Mouse (Mus musculus): Measurements from ENCODE around the gene Rrnad1. TPM values are rescaled to one million over a fixed set of nuclear protein-coding genes. Genes with fewer than 3 reads are reported as not detected.

The Rrnad1 gene
- polyA plus RNA-seq, 1 experiment, result 27.7 TPM

GRCm38 (mm10) chr3:87877730-87878129, 52.8 kb downstream of the Rrnad1 start:
- WGBS, result 94% methylated on average over 4 of the region's 4 CpGs
- TF ChIP-seq CTCF (IDR thresholded peaks at IDR 0.05; ENCODE audit: control insufficient read depth, insufficient read depth, low read length), result no peak
- TF ChIP-seq POLR2A (IDR thresholded peaks at IDR 0.05; ENCODE audit: borderline replicate concordance, control insufficient read depth, low read depth, low read length), result no peak
- Histone ChIP-seq H3K4me1 (ENCODE audit: control insufficient read depth, insufficient read depth, low read length) (no peaks in the 10 kb centered on the region), H3K27ac (ENCODE audit: control insufficient read depth, insufficient read depth, low read depth, low read length, poor library complexity) (no peak overlapping the region), H3K4me3 (replicated peaks; ENCODE audit: control insufficient read depth, low read depth, low read length) (no peak overlapping the region)

Other genes starting within 250 kb of the Rrnad1 start
- gene Lrrc71, start 182.1 kb downstream of the Rrnad1 start, polyA plus RNA-seq (2011; ENCODE audit: insufficient read depth, insufficient read length, low replicate concordance, missing spikeins), result 1.4 and 11.7 TPM in 2 replicates
- not detected in 2 replicates for gene Ntrk1, start 135.6 kb downstream of the Rrnad1 start, polyA plus RNA-seq (2011; ENCODE audit: insufficient read depth, insufficient read length, low replicate concordance, missing spikeins)
- not detected in 2 replicates for gene Insrr, start 133.8 kb downstream of the Rrnad1 start, polyA plus RNA-seq (2011; ENCODE audit: insufficient read depth, insufficient read length, low replicate concordance, missing spikeins)
- 17.6 and 22.4 TPM in 2 replicates for gene Pear1, start 106.4 kb downstream of the Rrnad1 start, polyA plus RNA-seq (2011; ENCODE audit: insufficient read depth, insufficient read length, low replicate concordance, missing spikeins)
- 0.79 and 3.0 TPM in 2 replicates for gene Sh2d2a, start 84.0 kb downstream of the Rrnad1 start, polyA plus RNA-seq (2011; ENCODE audit: insufficient read depth, insufficient read length, low replicate concordance, missing spikeins)
- gene Prcc, start 45.1 kb downstream of the Rrnad1 start, polyA plus RNA-seq (2011; ENCODE audit: insufficient read depth, insufficient read length, low replicate concordance, missing spikeins), result 30.5 and 56.5 TPM in 2 replicates
- gene Hdgf, start 24.4 kb downstream of the Rrnad1 start, polyA plus RNA-seq (2011; ENCODE audit: insufficient read depth, insufficient read length, low replicate concordance, missing spikeins), result 286 and 446 TPM in 2 replicates
- 98.1 and 217 TPM in 2 replicates for gene Mrpl24, start 11.2 kb downstream of the Rrnad1 start, polyA plus RNA-seq (2011; ENCODE audit: insufficient read depth, insufficient read length, low replicate concordance, missing spikeins)
- gene Isg20l2, start 403 bp downstream of the Rrnad1 start, polyA plus RNA-seq (2011; ENCODE audit: insufficient read depth, insufficient read length, low replicate concordance, missing spikeins), result 16.4 and 18.4 TPM in 2 replicates
- gene Crabp2, start 17.9 kb upstream of the Rrnad1 start, polyA plus RNA-seq (2011; ENCODE audit: insufficient read depth, insufficient read length, low replicate concordance, missing spikeins), result 3.3 TPM in 1 of 2 replicates, not detected in the other
- gene Nes, start 40.4 kb upstream of the Rrnad1 start, polyA plus RNA-seq (2011; ENCODE audit: insufficient read depth, insufficient read length, low replicate concordance, missing spikeins), result 0.41 and 0.67 TPM in 2 replicates
- gene Bcan, start 69.5 kb upstream of the Rrnad1 start, polyA plus RNA-seq (2011; ENCODE audit: insufficient read depth, insufficient read length, low replicate concordance, missing spikeins), result 0.95 TPM in 1 of 2 replicates, not detected in the other
- not detected in 2 replicates for gene Hapln2, start 96.9 kb upstream of the Rrnad1 start, polyA plus RNA-seq (2011; ENCODE audit: insufficient read depth, insufficient read length, low replicate concordance, missing spikeins)
- gene Gpatch4, start 112.4 kb upstream of the Rrnad1 start, polyA plus RNA-seq (2011; ENCODE audit: insufficient read depth, insufficient read length, low replicate concordance, missing spikeins), result 36.2 and 40.5 TPM in 2 replicates
- gene Naxe, start 127.8 kb upstream of the Rrnad1 start, polyA plus RNA-seq (2011; ENCODE audit: insufficient read depth, insufficient read length, low replicate concordance, missing spikeins), result 17.1 and 54.7 TPM in 2 replicates
- gene Ttc24, start 147.6 kb upstream of the Rrnad1 start, polyA plus RNA-seq (2011; ENCODE audit: insufficient read depth, insufficient read length, low replicate concordance, missing spikeins), result not detected in 2 replicates
- gene Iqgap3, start 151.3 kb upstream of the Rrnad1 start, polyA plus RNA-seq (2011; ENCODE audit: insufficient read depth, insufficient read length, low replicate concordance, missing spikeins), result 11.5 and 21.5 TPM in 2 replicates
- 39.7 and 64.7 TPM in 2 replicates for gene Mef2d, start 211.7 kb upstream of the Rrnad1 start, polyA plus RNA-seq (2011; ENCODE audit: insufficient read depth, insufficient read length, low replicate concordance, missing spikeins)